Mouse (Mus musculus) heart, adult 2 months (tissue): ENCODE results near the gene D930048N14Rik. TPM values are rescaled to one million over a fixed set of nuclear protein-coding genes. Genes with fewer than 3 reads are reported as not detected.

ENCODE experiments used
- DNase-seq, 2 experiments: peaks; one replicate each; pipeline ENCODE4 v3.0.0; 2021
- H3K27ac ChIP-seq: fragments of 200-600 bp; 2 replicates; pipeline ENCODE4 v1.8.1; 2022
- H3K27me3 ChIP-seq: fragments of 200-500 bp; 2 replicates; pipeline ENCODE4 v1.6.1; 2012; ENCODE audit warnings: mild to moderate bottlenecking, low read length, inconsistent platforms, mixed read lengths; ENCODE audit not compliant: control insufficient read depth, insufficient read depth
- H3K36me3 ChIP-seq: fragments of 200-500 bp; 2 replicates; pipeline ENCODE4 v1.6.1; 2012; ENCODE audit warnings: low read length, inconsistent platforms; ENCODE audit not compliant: control insufficient read depth, insufficient read depth
- H3K4me1 ChIP-seq: fragments of 200-500 bp; 2 replicates; pipeline ENCODE4 v1.6.1; 2011; ENCODE audit warnings: low read length; ENCODE audit not compliant: control insufficient read depth, insufficient read depth
- H3K4me3 ChIP-seq: fragments of 200-600 bp; 2 replicates; pipeline ENCODE4 v1.8.1; 2022
- H3K79me2 ChIP-seq: fragments of 200-500 bp; replicated peaks from 2 replicates; pipeline ENCODE4 v1.6.1; 2012; ENCODE audit warnings: mild to moderate bottlenecking, inconsistent platforms, low read length, moderate library complexity, mixed read lengths; ENCODE audit not compliant: control insufficient read depth, insufficient read depth
- H3K9ac ChIP-seq: fragments of 200-500 bp; 2 replicates; pipeline ENCODE4 v1.6.1; 2012; ENCODE audit warnings: low read depth, mild to moderate bottlenecking, control low read depth, inconsistent platforms, low read length, mixed read lengths
- CTCF ChIP-seq: fragments of 200-600 bp; IDR thresholded peaks from 2 replicates; pipeline ENCODE4 v1.8.1; 2022; ENCODE audit warnings: antibody characterized with exemption, mild to moderate bottlenecking, moderate library complexity
- EP300 ChIP-seq: fragments of 200-500 bp; IDR thresholded peaks from 2 replicates; pipeline ENCODE4 v1.6.1; 2011; ENCODE audit warnings: low read depth, low read length, control low read depth; ENCODE audit not compliant: insufficient read depth
- POLR2A ChIP-seq: fragments of 200-500 bp; IDR thresholded peaks from 2 replicates; pipeline ENCODE4 v1.6.1; 2011; ENCODE audit warnings: mild to moderate bottlenecking, low read depth, low read length, control low read depth; ENCODE audit not compliant: insufficient read depth
- WGBS: fragments of 180-500 bp; shearing (Covaris S2); methylation state at CpG from one replicate; pipeline ENCODE4 v1.1.7; 2018; 5-methylcytosine and 5-hydroxymethylcytosine counted together
- intact Hi-C: fragments of 180-260 bp; cut with DNase I; formaldehyde crosslinking; loops from one replicate; pipeline ENCODE4 v1.15.1; 2025
- polyA plus RNA-seq: library from polyadenylated mRNA; depleted of rRNA; stranded (reverse); fragments of >200 nt; gene quantifications from 2 replicates; pipeline ENCODE4 v1.2.3, GENCODE M21; 2012; rRNA removed
- total RNA-seq, 2 experiments: library from RNA; stranded (reverse); gene quantifications; 2 replicates each; pipeline ENCODE4 v1.2.3; 2021

Gene D930048N14Rik
- total and polyA plus RNA-seq, 3 experiments = 0.60 to 3.7 (median 0.68) TPM

GRCm38 (mm10) chr11:51706451-51706850 is 55.7 kb downstream of the D930048N14Rik start:
- Histone ChIP-seq H3K27ac (no peak overlapping the region), H3K9ac (no peak overlapping the region), H3K79me2 (no peaks in the 10 kb centered on the region), H3K4me1 (no peaks in the 10 kb centered on the region), H3K27me3 (no peaks in the 10 kb centered on the region), H3K4me3 (no peak overlapping the region), H3K36me3 (no peaks in the 10 kb centered on the region)
- intact Hi-C loops = no loop called here
- no peak for TF ChIP-seq POLR2A
- TF ChIP-seq CTCF = no peak
- TF ChIP-seq EP300 = no peak
- no peak for DNase-seq
- 94% methylated on average over 10 of the region's 10 CpGs for WGBS

GRCm38 (mm10) chr11:51707080-51707479 is 56.3 kb downstream of the D930048N14Rik start:
- no peak overlapping the region for H3K9ac ChIP-seq
- 79% methylated on average over 11 of the region's 13 CpGs for WGBS
- intact Hi-C loops = no loop called here
- H3K36me3 ChIP-seq = peaks cover 2% of the 10 kb centered on the region
- H3K27me3 ChIP-seq = no peaks in the 10 kb centered on the region
- H3K4me1 ChIP-seq = no peaks in the 10 kb centered on the region
- no peak overlapping the region for H3K27ac ChIP-seq
- TF ChIP-seq CTCF (no peak), EP300 (no peak), POLR2A (no peak)
- no peaks in the 10 kb centered on the region for H3K79me2 ChIP-seq
- no peak overlapping the region for H3K4me3 ChIP-seq
- DNase-seq = no peak

Other genes starting within 250 kb of the D930048N14Rik start
- gene Phykpl, start 66.2 kb upstream of the D930048N14Rik start, total RNA-seq = 1 to 10 TPM; 6.9 to 8.9 TPM
- gene Phykpl, start 66.2 kb upstream of the D930048N14Rik start, polyA plus RNA-seq = 16.8 and 17.0 TPM in 2 replicates
- gene Hnrnpab, start 44.1 kb upstream of the D930048N14Rik start, total RNA-seq = 100 to 1,000 TPM; 132 to 145 TPM
- gene Hnrnpab, start 44.1 kb upstream of the D930048N14Rik start, polyA plus RNA-seq = 68.4 and 71.5 TPM in 2 replicates
- gene Nhp2, start 31.2 kb upstream of the D930048N14Rik start, total RNA-seq = 10 to 100 TPM; 18.4 to 24.8 TPM
- gene Nhp2, start 31.2 kb upstream of the D930048N14Rik start, polyA plus RNA-seq = 18.5 and 19.0 TPM in 2 replicates
- gene Rmnd5b, start 15.1 kb upstream of the D930048N14Rik start, total RNA-seq = 10 to 100 TPM; 14.0 to 15.0 TPM
- 24.8 and 32.8 TPM in 2 replicates for gene Rmnd5b, start 15.1 kb upstream of the D930048N14Rik start, polyA plus RNA-seq
- gene N4bp3, start 112 bp upstream of the D930048N14Rik start, total RNA-seq = 10 to 100 TPM; 10.2 to 10.7 TPM
- gene N4bp3, start 112 bp upstream of the D930048N14Rik start, polyA plus RNA-seq = 8.2 and 8.6 TPM in 2 replicates
- gene 0610009B22Rik, start 37.9 kb downstream of the D930048N14Rik start, total RNA-seq = 10 to 100 TPM; 41.7 to 42.3 TPM
- 25.1 and 40.7 TPM in 2 replicates for gene 0610009B22Rik, start 37.9 kb downstream of the D930048N14Rik start, polyA plus RNA-seq
- 10 to 100 TPM; 15.3 to 16.6 TPM for gene Sec24a, start 112.7 kb downstream of the D930048N14Rik start, total RNA-seq
- 9.3 and 12.3 TPM in 2 replicates for gene Sec24a, start 112.7 kb downstream of the D930048N14Rik start, polyA plus RNA-seq
- gene Sar1b, start 112.7 kb downstream of the D930048N14Rik start, total RNA-seq = 100 to 1,000 TPM; 123 to 149 TPM
- 64.2 and 131 TPM in 2 replicates for gene Sar1b, start 112.7 kb downstream of the D930048N14Rik start, polyA plus RNA-seq
- 10 to 100 TPM; 11.3 to 12.4 TPM for gene Jade2, start 206.7 kb downstream of the D930048N14Rik start, total RNA-seq
- gene Jade2, start 206.7 kb downstream of the D930048N14Rik start, polyA plus RNA-seq = 6.5 and 7.3 TPM in 2 replicates